Mouse (Mus musculus) midbrain, embryonic 12.5 days (tissue): ENCODE results near the gene Tcf25. TPM values are rescaled to one million over a fixed set of nuclear protein-coding genes. Genes with fewer than 3 reads are reported as not detected.
A peak's percentile ranks its signal among the peaks of the same experiment; 100 is the strongest.

Experiments used
- ATAC-seq: fragments of 200-750 bp; cut with Nextera tagmentation; 2 replicates; pipeline ENCODE4 v1.8.0; 2017; ENCODE audit warnings: low read depth, moderate TSS enrichment, moderate library complexity; ENCODE audit not compliant: low FRiP score
- H3K27ac ChIP-seq: fragments of 300-500 bp; sonication (generic); replicated peaks from 2 replicates; pipeline ENCODE4 v1.5.1; 2016; ENCODE audit warnings: mild to moderate bottlenecking
- H3K27me3 ChIP-seq: fragments of 300-500 bp; sonication (generic); 2 replicates; pipeline ENCODE4 v1.6.1; 2016; ENCODE audit warnings: mild to moderate bottlenecking
- H3K36me3 ChIP-seq: fragments of 300-500 bp; sonication (generic); 2 replicates; pipeline ENCODE4 v1.6.1; 2016
- H3K4me1 ChIP-seq: fragments of 300-500 bp; sonication (generic); 2 replicates; pipeline ENCODE4 v1.6.1; 2016
- H3K4me2 ChIP-seq: fragments of 300-500 bp; sonication (generic); replicated peaks from 2 replicates; pipeline ENCODE4 v1.6.1; 2016; ENCODE audit warnings: mild to moderate bottlenecking, moderate library complexity
- H3K4me3 ChIP-seq: fragments of 300-500 bp; sonication (generic); 2 replicates; pipeline ENCODE4 v1.5.1; 2016; ENCODE audit warnings: mild to moderate bottlenecking
- H3K9ac ChIP-seq: fragments of 300-500 bp; sonication (generic); replicated peaks from 2 replicates; pipeline ENCODE4 v1.6.1; 2016; ENCODE audit warnings: mild to moderate bottlenecking, moderate library complexity
- H3K9me3 ChIP-seq: fragments of 300-500 bp; sonication (generic); 2 replicates; pipeline ENCODE4 v1.6.1; 2016; ENCODE audit warnings: mild to moderate bottlenecking
- WGBS: fragments of 180-500 bp; shearing (Covaris S2); methylation state at CpG from one replicate; pipeline ENCODE4 v1.1.7; 2016; 5-methylcytosine and 5-hydroxymethylcytosine counted together
- polyA plus RNA-seq: library from polyadenylated mRNA; unstranded; fragments of >200 nt; fragmentation: Nextera tagmentation; extraction: Ambion mirVana; gene quantifications from 2 replicates; pipeline ENCODE4 v1.2.1, GENCODE M21; 2016

Tcf25 gene
- polyA plus RNA-seq, 1 experiment from 2014 or later, result 202 TPM

GRCm38 (mm10) chr8:123352786-123353185 lies 20.8 kb upstream of the Tcf25 start:
- H3K4me2 ChIP-seq, result no peak overlapping the region; the same call in 1 of the 2 replicates
- no peak overlapping the region for H3K9ac ChIP-seq
- H3K4me1 ChIP-seq, result peaks cover 5% of the 10 kb centered on the region
- no peak overlapping the region for H3K4me3 ChIP-seq
- H3K27ac ChIP-seq, result no peak overlapping the region
- 37% methylated on average over 13 of the region's 13 CpGs for WGBS
- H3K36me3 ChIP-seq, result peaks cover 28% of the 10 kb centered on the region
- no peaks in the 10 kb centered on the region for H3K9me3 ChIP-seq
- H3K27me3 ChIP-seq, result no peaks in the 10 kb centered on the region
- ATAC-seq, result peak; percentile 27

DNA sequence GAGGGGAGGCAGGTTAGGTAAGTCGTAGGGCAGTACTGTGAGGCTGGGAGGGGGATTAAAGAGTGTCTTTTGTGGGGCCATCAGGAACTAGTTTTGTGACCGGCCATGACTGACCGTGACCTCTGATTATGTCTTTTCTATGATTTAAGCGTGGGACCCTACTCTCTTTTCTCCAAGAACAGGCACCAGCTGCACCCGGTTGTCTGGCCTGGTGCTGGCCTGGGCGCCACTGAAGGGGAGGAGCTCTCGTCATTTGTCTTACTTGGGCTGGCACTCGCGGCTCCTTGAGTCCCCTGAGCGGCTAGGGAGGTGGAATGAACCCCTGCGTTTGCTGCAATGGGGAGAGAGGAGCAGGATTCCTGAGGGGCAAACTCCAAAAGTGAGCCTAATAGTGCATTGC lies 20.3 kb upstream of the Tcf25 start:
- Histone ChIP-seq H3K4me3 (no peak overlapping the region), H3K27ac (no peak overlapping the region), H3K4me1 (peaks cover 5% of the 10 kb centered on the region), H3K27me3 (no peaks in the 10 kb centered on the region), H3K9me3 (no peaks in the 10 kb centered on the region), H3K9ac (no peak overlapping the region), H3K36me3 (peaks cover 28% of the 10 kb centered on the region), H3K4me2 (no peak overlapping the region; the same call in 1 of the 2 replicates)
- ATAC-seq, result peak; percentile 41; the same call in 1 of the 2 replicates
- WGBS, result 41% methylated on average over 11 of the region's 11 CpGs

DNA sequence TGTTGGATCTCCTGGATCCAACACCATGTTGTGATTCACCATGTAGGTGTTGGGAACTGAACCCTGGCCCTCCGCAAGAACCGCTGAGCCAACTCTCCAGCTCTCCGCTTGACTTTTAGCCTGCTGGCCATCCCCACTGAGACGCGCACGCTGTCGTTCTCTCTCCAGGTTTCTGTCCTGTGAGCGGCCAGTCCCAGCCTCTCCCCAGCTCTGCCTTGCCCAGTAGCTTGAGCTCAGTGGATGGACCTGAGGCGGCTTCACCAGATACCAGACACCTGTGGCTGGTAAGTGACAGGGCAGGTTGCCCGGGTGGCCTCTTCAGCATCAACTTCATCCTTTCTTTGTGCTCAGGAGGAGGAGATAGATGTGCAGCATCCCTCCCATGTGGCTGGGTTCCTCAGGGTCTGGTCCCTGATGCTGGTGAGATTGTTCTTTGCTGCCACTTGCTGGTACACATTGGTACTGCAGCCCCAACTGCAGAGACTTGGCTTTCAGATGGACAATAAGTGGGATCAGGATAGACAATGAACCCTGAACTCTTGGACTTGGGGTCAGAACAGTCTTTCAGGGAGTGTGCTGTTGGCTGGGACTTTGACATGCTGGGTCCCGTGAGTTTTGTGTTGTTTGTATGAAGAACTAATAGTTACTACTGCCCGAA lies 12.3 kb upstream of the Tcf25 start:
- Histone ChIP-seq H3K9me3 (no peaks in the 10 kb centered on the region), H3K9ac (no peak overlapping the region), H3K4me2 (no peak overlapping the region), H3K36me3 (peaks cover 62% of the 10 kb centered on the region), H3K4me3 (no peak overlapping the region), H3K27me3 (no peaks in the 10 kb centered on the region; the same call in 1 of the 2 replicates), H3K27ac (no peak overlapping the region; the same call in 1 of the 2 replicates), H3K4me1 (no peaks in the 10 kb centered on the region)
- peak; percentile 66 for ATAC-seq
- WGBS, result 34% methylated on average over 12 of the region's 12 CpGs

DNA sequence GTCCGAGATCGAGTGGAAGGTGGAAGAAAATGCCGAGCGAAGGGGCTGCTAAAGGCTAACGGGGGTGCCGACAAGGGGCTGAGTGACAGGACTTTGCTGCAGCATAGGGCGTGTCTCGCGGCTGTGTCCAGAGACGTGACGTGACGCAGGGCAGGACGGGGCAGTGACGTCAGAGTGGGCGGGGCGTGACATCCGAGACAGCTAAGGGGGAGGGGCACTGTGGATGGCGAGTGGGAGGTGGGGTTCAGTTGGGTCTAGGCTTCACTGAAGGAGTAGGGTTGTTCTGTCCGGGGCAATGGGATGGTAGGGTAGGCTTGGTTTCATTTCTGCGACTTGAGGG lies 656 bp downstream of the Tcf25 start:
- peak overlapping the region; percentile 63 for H3K4me2 ChIP-seq
- H3K27ac ChIP-seq, result peak overlapping the region; percentile 93
- ATAC-seq, result peak; percentile 80
- WGBS, result 0% methylated on average over 20 of the region's 20 CpGs
- H3K9me3 ChIP-seq, result no peaks in the 10 kb centered on the region
- peaks cover 24% of the 10 kb centered on the region for H3K4me1 ChIP-seq
- H3K36me3 ChIP-seq, result peaks cover 14% of the 10 kb centered on the region; the same call in 1 of the 2 replicates
- peak overlapping the region; percentile 80 for H3K9ac ChIP-seq
- H3K4me3 ChIP-seq, result peak overlapping the region; percentile 81
- no peaks in the 10 kb centered on the region for H3K27me3 ChIP-seq

GRCm38 (mm10) chr8:123375701-123376100 lies 2.1 kb downstream of the Tcf25 start:
- Histone ChIP-seq H3K27ac (no peak overlapping the region), H3K27me3 (no peaks in the 10 kb centered on the region), H3K9ac (0 out of 2 replicates have a peak overlapping the region, but pooled peaks have one; percentile 32), H3K4me1 (peaks cover 24% of the 10 kb centered on the region), H3K9me3 (no peaks in the 10 kb centered on the region), H3K36me3 (peaks cover 6% of the 10 kb centered on the region; the same call in 1 of the 2 replicates), H3K4me2 (no peak overlapping the region), H3K4me3 (no peak overlapping the region)
- 87% methylated on average over 10 of the region's 10 CpGs for WGBS
- no peak for ATAC-seq

DNA sequence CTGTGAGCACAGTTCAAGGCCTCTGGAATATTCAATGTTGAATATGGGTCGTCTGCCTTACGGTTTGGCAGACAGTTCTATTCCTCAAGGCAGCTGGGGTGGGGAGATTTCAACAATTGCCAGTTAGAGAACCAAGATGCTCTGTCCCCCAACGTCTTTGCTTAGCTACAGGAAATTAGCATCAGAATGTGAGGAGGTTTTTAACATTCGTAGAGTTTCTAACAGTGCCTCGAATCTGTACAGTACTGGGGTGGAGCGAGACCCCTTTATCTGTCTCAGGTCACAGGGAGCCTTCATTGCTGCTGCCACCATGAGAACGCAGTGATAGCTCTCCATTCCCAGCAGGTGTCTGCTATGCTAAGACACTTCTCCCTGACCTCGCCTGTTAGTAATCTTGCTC lies 2.6 kb downstream of the Tcf25 start:
- no peaks in the 10 kb centered on the region for H3K27me3 ChIP-seq
- H3K36me3 ChIP-seq, result peaks cover 8% of the 10 kb centered on the region

GRCm38 (mm10) chr8:123381711-123382110 lies 8.2 kb downstream of the Tcf25 start:
- Histone ChIP-seq H3K9me3 (no peaks in the 10 kb centered on the region), H3K9ac (no peak overlapping the region), H3K36me3 (peaks cover 53% of the 10 kb centered on the region), H3K4me1 (no peaks in the 10 kb centered on the region), H3K4me2 (no peak overlapping the region), H3K27me3 (no peaks in the 10 kb centered on the region), H3K27ac (no peak overlapping the region), H3K4me3 (no peak overlapping the region)
- ATAC-seq, result no peak
- 94% methylated on average over 4 of the region's 4 CpGs for WGBS

More for the DNA sequence above, 2.6 kb downstream of the Tcf25 start:
- ATAC-seq, result no peak
- Histone ChIP-seq H3K9me3 (no peaks in the 10 kb centered on the region), H3K4me2 (no peak overlapping the region), H3K4me1 (peaks cover 24% of the 10 kb centered on the region), H3K27ac (0 out of 2 replicates have a peak overlapping the region, but pooled peaks have one; percentile 6), H3K9ac (no peak overlapping the region), H3K4me3 (no peak overlapping the region)
- 68% methylated on average over 8 of the region's 8 CpGs for WGBS

- H3K4me2 ChIP-seq, result no peak overlapping the region
- H3K9ac ChIP-seq, result no peak overlapping the region
- H3K4me1 ChIP-seq, result no peaks in the 10 kb centered on the region
- H3K27ac ChIP-seq, result no peak overlapping the region
- H3K4me3 ChIP-seq, result no peak overlapping the region
- WGBS, result 93% methylated on average over 8 of the region's 8 CpGs
- H3K36me3 ChIP-seq, result peaks cover 61% of the 10 kb centered on the region
- no peaks in the 10 kb centered on the region for H3K9me3 ChIP-seq
- H3K27me3 ChIP-seq, result no peaks in the 10 kb centered on the region
- ATAC-seq, result no peak
Measured at GRCm38 (mm10) chr8:123382516-123382915, 9.0 kb downstream of the Tcf25 start.

DNA sequence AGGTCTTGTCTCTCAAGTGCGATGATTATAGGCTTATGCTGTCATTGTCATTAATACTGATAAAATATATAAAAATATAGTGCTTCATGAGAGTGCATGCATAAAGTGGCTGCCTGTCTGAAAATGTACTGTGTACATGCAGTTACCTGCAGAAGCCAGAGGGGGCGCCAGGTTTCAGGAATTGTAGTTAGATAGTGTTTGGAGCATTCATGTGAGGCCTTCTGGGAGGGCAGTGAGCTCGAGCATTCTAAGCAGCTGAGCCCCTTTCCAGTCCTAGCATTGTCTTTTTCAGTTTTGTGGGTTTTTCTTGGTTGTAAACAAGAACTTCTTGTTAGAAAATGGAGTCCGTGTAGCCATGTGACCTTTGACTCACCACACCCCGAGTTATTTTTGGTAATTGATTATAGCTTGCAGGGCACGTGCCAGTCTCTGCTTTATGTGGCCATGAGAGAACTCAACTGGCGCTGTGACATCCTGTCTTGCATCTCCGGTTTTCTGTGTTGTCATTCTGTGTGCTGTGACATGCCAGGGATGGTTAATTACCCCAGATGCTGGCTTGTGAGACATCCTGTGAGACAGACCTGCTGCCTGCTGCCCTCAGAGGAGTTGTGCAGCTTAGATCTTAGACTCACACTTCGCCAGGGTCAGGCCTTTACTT lies 11.5 kb downstream of the Tcf25 start:
- Histone ChIP-seq H3K27me3 (no peaks in the 10 kb centered on the region), H3K36me3 (peaks cover 86% of the 10 kb centered on the region), H3K4me3 (no peak overlapping the region), H3K9ac (no peak overlapping the region), H3K4me2 (no peak overlapping the region), H3K4me1 (no peaks in the 10 kb centered on the region), H3K27ac (no peak overlapping the region), H3K9me3 (no peaks in the 10 kb centered on the region)
- ATAC-seq, result no peak
- WGBS, result 76% methylated on average over 9 of the region's 9 CpGs

DNA sequence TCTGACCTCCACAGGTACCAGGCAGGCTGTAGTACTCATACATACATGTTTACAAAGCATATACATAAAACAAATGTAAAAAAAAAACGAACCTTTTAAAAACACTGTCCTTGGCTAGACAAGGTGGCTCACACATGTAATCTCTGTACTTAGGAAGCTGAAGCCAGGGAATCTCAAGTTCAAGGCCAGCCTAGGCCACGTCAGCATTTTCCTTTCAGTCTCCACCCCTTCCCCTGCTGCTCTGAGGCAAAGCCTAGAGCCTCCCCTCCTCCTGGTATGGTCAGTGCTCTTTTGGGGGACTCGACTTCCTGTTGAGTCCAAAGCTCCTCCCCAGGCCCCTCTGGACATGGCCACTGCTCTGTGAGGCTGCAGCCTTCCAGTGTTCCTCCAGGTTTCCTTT lies 13.5 kb downstream of the Tcf25 start:
- WGBS, result 85% methylated on average over 3 of the region's 3 CpGs
- ATAC-seq, result no peak
- H3K4me2 ChIP-seq, result no peak overlapping the region
- no peaks in the 10 kb centered on the region for H3K27me3 ChIP-seq
- H3K9me3 ChIP-seq, result no peaks in the 10 kb centered on the region
- H3K36me3 ChIP-seq, result peaks cover 94% of the 10 kb centered on the region
- no peak overlapping the region for H3K27ac ChIP-seq
- no peak overlapping the region for H3K4me3 ChIP-seq
- H3K4me1 ChIP-seq, result no peaks in the 10 kb centered on the region
- no peak overlapping the region for H3K9ac ChIP-seq

DNA sequence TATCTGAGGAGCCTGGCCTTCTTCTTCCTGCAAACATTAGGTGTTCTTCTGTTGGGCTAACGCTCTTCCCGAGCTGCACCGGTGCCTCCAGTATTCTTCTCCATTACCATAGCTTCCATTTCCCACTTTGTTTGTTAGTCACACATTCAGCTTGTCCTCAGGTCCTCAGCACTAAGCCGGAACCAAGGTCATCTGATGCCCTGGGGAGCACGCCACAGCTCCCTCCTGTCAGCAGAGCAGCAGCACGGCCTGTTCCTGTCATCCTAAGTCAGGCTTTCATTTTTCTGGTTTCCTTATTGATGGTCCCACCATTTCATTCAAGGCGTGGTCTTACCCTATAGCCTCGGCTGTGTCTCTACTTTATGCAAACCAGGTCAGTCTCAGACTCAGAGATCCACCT lies 14.2 kb downstream of the Tcf25 start:
- H3K27ac ChIP-seq, result no peak overlapping the region
- ATAC-seq, result no peak
- H3K4me3 ChIP-seq, result no peak overlapping the region
- H3K27me3 ChIP-seq, result no peaks in the 10 kb centered on the region
- H3K4me2 ChIP-seq, result no peak overlapping the region
- 96% methylated on average over 8 of the region's 8 CpGs for WGBS
- H3K9ac ChIP-seq, result no peak overlapping the region
- H3K4me1 ChIP-seq, result no peaks in the 10 kb centered on the region
- peaks cover 94% of the 10 kb centered on the region for H3K36me3 ChIP-seq
- no peaks in the 10 kb centered on the region for H3K9me3 ChIP-seq

DNA sequence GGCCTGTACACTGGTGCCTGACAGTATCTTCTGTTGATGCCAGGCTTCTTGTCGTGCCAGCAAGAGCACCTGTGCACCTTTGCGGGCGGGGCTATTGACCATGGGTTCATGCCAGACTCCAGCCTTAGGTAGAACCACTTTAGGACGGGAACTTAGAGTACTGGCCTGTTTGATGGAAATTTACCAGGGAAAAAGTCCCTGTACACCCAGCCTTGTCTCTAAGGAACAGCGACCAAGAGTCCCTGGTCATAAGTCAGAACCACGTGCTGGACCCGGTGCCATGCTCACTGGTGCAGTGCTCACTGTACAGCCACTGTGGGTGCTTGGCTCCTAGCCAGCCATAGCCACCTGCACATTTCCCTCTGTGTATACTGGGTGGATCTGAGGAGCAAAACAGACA lies 15.5 kb downstream of the Tcf25 start:
- no peak overlapping the region for H3K4me3 ChIP-seq
- no peak overlapping the region for H3K4me2 ChIP-seq
- 96% methylated on average over 7 of the region's 7 CpGs for WGBS
- no peaks in the 10 kb centered on the region for H3K4me1 ChIP-seq
- H3K36me3 ChIP-seq, result peaks cover 94% of the 10 kb centered on the region
- H3K27me3 ChIP-seq, result no peaks in the 10 kb centered on the region
- ATAC-seq, result no peak
- no peak overlapping the region for H3K9ac ChIP-seq
- H3K27ac ChIP-seq, result no peak overlapping the region
- no peaks in the 10 kb centered on the region for H3K9me3 ChIP-seq
